Mouse (Mus musculus) embryonic facial prominence, embryonic 15.5 days (tissue): Measurements from ENCODE around the gene Nosip. TPM values are rescaled to one million over a fixed set of nuclear protein-coding genes. Genes with fewer than 3 reads are reported as not detected.
"Not testable (repeated sequence)": the region's sequence is repeated elsewhere in the genome, so short reads cannot be mapped to it uniquely, and the experiment has no call there.

ENCODE experiments used
- ATAC-seq: fragments of 200-750 bp; cut with Nextera tagmentation; 2 replicates; pipeline ENCODE4 v1.8.0; 2017; ENCODE audit warnings: low read depth, moderate TSS enrichment; ENCODE audit not compliant: insufficient number of reproducible peaks, low FRiP score, low TSS enrichment
- H3K27ac ChIP-seq: fragments of 300-500 bp; sonication (generic); replicated peaks from 2 replicates; pipeline ENCODE4 v1.5.1; 2015; ENCODE audit warnings: mild to moderate bottlenecking, inconsistent platforms
- H3K27me3 ChIP-seq: fragments of 300-500 bp; sonication (generic); 2 replicates; pipeline ENCODE4 v1.6.1; 2015; ENCODE audit warnings: inconsistent platforms
- H3K36me3 ChIP-seq: fragments of 300-500 bp; sonication (generic); 2 replicates; pipeline ENCODE4 v1.6.1; 2015; ENCODE audit warnings: mild to moderate bottlenecking, inconsistent platforms
- H3K4me1 ChIP-seq: fragments of 300-500 bp; sonication (generic); 2 replicates; pipeline ENCODE4 v1.6.1; 2015; ENCODE audit warnings: inconsistent platforms
- H3K4me2 ChIP-seq: fragments of 300-500 bp; sonication (generic); replicated peaks from 2 replicates; pipeline ENCODE4 v1.6.1; 2015; ENCODE audit warnings: mild to moderate bottlenecking, inconsistent platforms
- H3K4me3 ChIP-seq: fragments of 300-500 bp; sonication (generic); replicated peaks from 2 replicates; pipeline ENCODE4 v1.5.1; 2015; ENCODE audit warnings: mild to moderate bottlenecking, inconsistent platforms
- H3K9ac ChIP-seq: fragments of 300-500 bp; sonication (generic); 2 replicates; pipeline ENCODE4 v1.6.1; 2015; ENCODE audit warnings: inconsistent platforms
- H3K9me3 ChIP-seq: fragments of 300-500 bp; sonication (generic); replicated peaks from 2 replicates; pipeline ENCODE4 v1.6.1; 2016; ENCODE audit warnings: inconsistent platforms
- WGBS: fragments of 180-500 bp; shearing (Covaris S2); methylation state at CpG from one replicate; pipeline ENCODE4 v1.1.7; 2015; 5-methylcytosine and 5-hydroxymethylcytosine counted together
- polyA plus RNA-seq: library from polyadenylated mRNA; unstranded; fragments of >200 nt; fragmentation: Nextera tagmentation; extraction: Ambion mirVana; gene quantifications from 2 replicates; pipeline ENCODE4 v1.2.1, GENCODE M21; 2015

Nosip gene
- polyA plus RNA-seq, 1 experiment from 2014 or later = 68.5 TPM

GRCm38 (mm10) chr7:45093516-45093905 lies 31.3 kb downstream of the Nosip start:
- Histone ChIP-seq H3K27ac (peak overlapping the region; percentile 90), H3K9ac (no peak overlapping the region)

GRCm38 (mm10) chr7:45094121-45094520 lies 31.9 kb downstream of the Nosip start:
- no peak for ATAC-seq
- H3K27me3 ChIP-seq = no peaks in the 10 kb centered on the region
- 28% methylated on average over 7 of the region's 7 CpGs for WGBS
- no peak overlapping the region for H3K4me3 ChIP-seq
- H3K9ac ChIP-seq = no peak overlapping the region
- H3K4me1 ChIP-seq = peaks cover 23% of the 10 kb centered on the region
- H3K4me2 ChIP-seq = no peak overlapping the region
- H3K36me3 ChIP-seq = peaks cover 12% of the 10 kb centered on the region; the same call in 1 of the 2 replicates
- H3K27ac ChIP-seq = peak overlapping the region; percentile 90
- no peaks in the 10 kb centered on the region for H3K9me3 ChIP-seq

More at GRCm38 (mm10) chr7:45093516-45093905, 31.3 kb downstream of the Nosip start:
- H3K4me1 ChIP-seq = peaks cover 23% of the 10 kb centered on the region
- H3K27me3 ChIP-seq = no peaks in the 10 kb centered on the region
- H3K36me3 ChIP-seq = peaks cover 17% of the 10 kb centered on the region
- WGBS = 30% methylated on average over 18 of the region's 18 CpGs
- H3K9me3 ChIP-seq = no peaks in the 10 kb centered on the region
- no peak overlapping the region for H3K4me3 ChIP-seq
- H3K4me2 ChIP-seq = 0 out of 2 replicates have a peak overlapping the region, but pooled peaks have one; percentile 23
- no peak for ATAC-seq

GRCm38 (mm10) chr7:45095367-45095766 lies 33.1 kb downstream of the Nosip start:
- H3K9ac ChIP-seq = no peak overlapping the region
- H3K4me3 ChIP-seq = no peak overlapping the region
- peaks cover 16% of the 10 kb centered on the region for H3K4me1 ChIP-seq
- no peaks in the 10 kb centered on the region for H3K9me3 ChIP-seq
- H3K27me3 ChIP-seq = no peaks in the 10 kb centered on the region
- no peak overlapping the region for H3K4me2 ChIP-seq
- H3K27ac ChIP-seq = 0 out of 2 replicates have a peak overlapping the region, but pooled peaks have one; percentile 11
- ATAC-seq = no peak
- 76% methylated on average over 6 of the region's 6 CpGs for WGBS
- H3K36me3 ChIP-seq = peaks cover 12% of the 10 kb centered on the region; the same call in 1 of the 2 replicates

GRCm38 (mm10) chr7:45095965-45096364 lies 33.7 kb downstream of the Nosip start:
- not testable (repeated sequence) for H3K27me3 ChIP-seq, H3K9ac ChIP-seq, H3K9me3 ChIP-seq, H3K4me3 ChIP-seq, H3K4me2 ChIP-seq, H3K27ac ChIP-seq, ATAC-seq
- peaks cover 13% of the 10 kb centered on the region for H3K4me1 ChIP-seq
- 90% methylated on average over 14 of the region's 14 CpGs for WGBS
- H3K36me3 ChIP-seq = peaks cover 12% of the 10 kb centered on the region; the same call in 1 of the 2 replicates

GRCm38 (mm10) chr7:45097479-45097878 lies 35.2 kb downstream of the Nosip start:
- 46% methylated on average over 6 of the region's 6 CpGs for WGBS
- no peak overlapping the region for H3K4me3 ChIP-seq
- H3K9ac ChIP-seq = no peak overlapping the region
- H3K36me3 ChIP-seq = peaks cover 18% of the 10 kb centered on the region; the same call in 1 of the 2 replicates
- H3K27ac ChIP-seq = no peak overlapping the region
- H3K9me3 ChIP-seq = no peaks in the 10 kb centered on the region
- peaks cover 23% of the 10 kb centered on the region for H3K4me1 ChIP-seq
- H3K27me3 ChIP-seq = no peaks in the 10 kb centered on the region
- ATAC-seq = no peak
- H3K4me2 ChIP-seq = no peak overlapping the region

GRCm38 (mm10) chr7:45098541-45099240 lies 36.5 kb downstream of the Nosip start:
- no peak overlapping the region for H3K4me3 ChIP-seq
- ATAC-seq = no peak
- 88% methylated on average over 8 of the region's 8 CpGs for WGBS
- H3K4me2 ChIP-seq = no peak overlapping the region
- peaks cover 23% of the 10 kb centered on the region for H3K4me1 ChIP-seq
- no peaks in the 10 kb centered on the region for H3K9me3 ChIP-seq
- no peaks in the 10 kb centered on the region for H3K27me3 ChIP-seq
- no peak overlapping the region for H3K27ac ChIP-seq
- no peak overlapping the region for H3K9ac ChIP-seq
- H3K36me3 ChIP-seq = peaks cover 18% of the 10 kb centered on the region; the same call in 1 of the 2 replicates

GRCm38 (mm10) chr7:45100046-45100445 lies 37.8 kb downstream of the Nosip start:
- no peak for ATAC-seq
- Histone ChIP-seq H3K27me3 (no peaks in the 10 kb centered on the region), H3K9me3 (no peaks in the 10 kb centered on the region), H3K27ac (no peak overlapping the region), H3K4me3 (no peak overlapping the region), H3K4me1 (peaks cover 26% of the 10 kb centered on the region), H3K36me3 (peaks cover 18% of the 10 kb centered on the region; the same call in 1 of the 2 replicates), H3K9ac (no peak overlapping the region), H3K4me2 (no peak overlapping the region)
- WGBS = 95% methylated on average over 6 of the region's 6 CpGs

- peak overlapping the region; percentile 96; the same call in 1 of the 2 replicates for H3K27ac ChIP-seq
- peaks cover 26% of the 10 kb centered on the region for H3K4me1 ChIP-seq
- no peak for ATAC-seq
- H3K9me3 ChIP-seq = no peaks in the 10 kb centered on the region
- no peak overlapping the region for H3K9ac ChIP-seq
- H3K4me3 ChIP-seq = peak overlapping the region; percentile 45
- H3K27me3 ChIP-seq = no peaks in the 10 kb centered on the region
- WGBS = 81% methylated on average over 11 of the region's 11 CpGs
- peaks cover 9% of the 10 kb centered on the region; the same call in 1 of the 2 replicates for H3K36me3 ChIP-seq
- H3K4me2 ChIP-seq = peak overlapping the region; percentile 64
Observed at GRCm38 (mm10) chr7:45102441-45102840, 40.2 kb downstream of the Nosip start.

GRCm38 (mm10) chr7:45102940-45103585 lies 40.8 kb downstream of the Nosip start:
- ATAC-seq = no peak
- peaks cover 26% of the 10 kb centered on the region for H3K4me1 ChIP-seq
- peaks cover 6% of the 10 kb centered on the region; the same call in 1 of the 2 replicates for H3K36me3 ChIP-seq
- H3K4me3 ChIP-seq = peak overlapping the region; percentile 45
- 41% methylated on average over 9 of the region's 9 CpGs for WGBS
- H3K9ac ChIP-seq = peak overlapping the region; percentile 60
- H3K27me3 ChIP-seq = no peaks in the 10 kb centered on the region
- peak overlapping the region; percentile 96 for H3K27ac ChIP-seq
- peak overlapping the region; percentile 64 for H3K4me2 ChIP-seq
- no peaks in the 10 kb centered on the region for H3K9me3 ChIP-seq

GRCm38 (mm10) chr7:45103652-45104180 lies 41.5 kb downstream of the Nosip start, which contains the start of gene Fcgrt:
Gene Fcgrt, minus strand, starts transcription at chr7:45103851.
- ATAC-seq = peak; percentile 98
- 23% methylated on average over 7 of the region's 7 CpGs for WGBS
- Histone ChIP-seq H3K27me3 (no peaks in the 10 kb centered on the region), H3K36me3 (peaks cover 6% of the 10 kb centered on the region; the same call in 1 of the 2 replicates), H3K9me3 (no peaks in the 10 kb centered on the region), H3K4me1 (peaks cover 26% of the 10 kb centered on the region), H3K9ac (peak within 1 kb of the TSS; percentile 60), H3K4me3 (peak within 1 kb of the TSS; percentile 45), H3K4me2 (peak within 1 kb of the TSS; percentile 64), H3K27ac (peak within 1 kb of the TSS; percentile 96)

- H3K4me1 ChIP-seq = peaks cover 26% of the 10 kb centered on the region
- H3K27me3 ChIP-seq = no peaks in the 10 kb centered on the region
- H3K36me3 ChIP-seq = peaks cover 6% of the 10 kb centered on the region; the same call in 1 of the 2 replicates
- ATAC-seq = no peak
- H3K4me3 ChIP-seq = no peak overlapping the region
- H3K9me3 ChIP-seq = no peaks in the 10 kb centered on the region
- no peak overlapping the region for H3K9ac ChIP-seq
- H3K27ac ChIP-seq = no peak overlapping the region
- H3K4me2 ChIP-seq = no peak overlapping the region
- 77% methylated on average over 5 of the region's 5 CpGs for WGBS
Observed at GRCm38 (mm10) chr7:45104941-45105340, 42.7 kb downstream of the Nosip start.
